Mouse (Mus musculus): ENCODE measurements around the gene Nans.

The Nans gene

DNA sequence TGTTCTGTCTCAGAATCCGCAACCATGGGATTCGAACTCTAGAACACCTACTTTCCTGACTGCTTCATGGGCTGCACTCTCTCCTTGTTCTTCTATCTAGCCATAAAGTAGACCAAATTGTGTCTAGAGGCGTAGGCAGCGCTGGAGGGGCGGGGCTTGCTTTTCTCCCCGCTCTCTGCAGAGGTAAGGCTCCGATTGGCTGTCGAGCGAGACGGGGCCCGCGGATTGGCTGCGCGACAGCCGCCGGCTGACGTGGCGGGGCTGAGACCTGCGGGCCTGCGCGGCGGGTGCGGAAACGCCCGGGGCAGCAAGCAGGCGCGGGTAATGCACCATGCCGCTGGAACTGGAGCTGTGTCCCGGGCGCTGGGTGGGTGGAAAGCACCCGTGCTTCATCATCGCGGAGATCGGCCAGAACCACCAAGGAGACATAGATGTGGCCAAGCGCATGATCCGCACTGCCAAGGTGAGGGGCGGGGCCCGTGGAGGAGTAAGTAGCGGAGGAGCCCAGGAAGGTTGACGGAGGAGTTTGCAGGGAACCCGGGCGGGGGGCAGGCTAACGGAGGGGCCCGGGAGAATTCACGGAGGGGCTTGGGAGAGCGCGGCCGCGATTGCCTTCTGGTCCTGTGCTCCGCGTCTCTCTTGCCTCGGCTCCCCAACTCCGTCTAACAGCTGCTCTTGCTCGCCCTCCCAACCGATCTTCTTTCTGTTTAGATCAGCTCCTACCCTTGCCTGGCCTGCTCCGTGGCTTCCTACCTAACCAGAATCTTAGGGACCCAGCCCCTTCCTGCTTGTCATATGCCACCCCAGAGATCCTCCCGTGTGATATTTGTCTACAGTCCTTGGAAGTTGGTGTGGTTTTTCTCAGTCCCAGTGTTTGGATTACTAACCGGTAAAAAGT lies at the start of gene Nans:
Nans (plus strand) TSS at position 221 of the 898 bp plus-strand sequence.
- DNase-seq (ENCODE audit: low spot score in 2 of 2): peak; percentile 94 to 95

DNA sequence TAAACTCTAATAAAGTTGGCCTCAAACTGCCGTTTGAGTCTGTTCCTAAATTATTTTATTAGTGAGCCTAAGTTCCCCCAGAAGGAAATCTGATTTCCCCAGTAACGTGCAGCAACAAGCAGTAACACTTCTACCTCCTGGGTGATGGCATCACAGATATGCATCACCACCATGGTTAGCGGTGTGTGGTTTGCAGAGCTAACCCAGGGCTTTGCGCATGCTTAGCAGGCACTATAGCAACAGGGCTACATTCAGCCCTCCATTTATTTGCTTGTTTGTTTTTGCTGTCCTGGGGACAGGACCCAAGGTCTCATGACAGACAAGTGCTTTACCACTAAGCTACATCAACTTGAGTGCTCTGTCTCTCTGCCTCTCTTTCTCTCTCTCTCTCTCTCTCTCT lies 46.5 kb upstream of the Nans start:
- DNase-seq (ENCODE audit: low spot score in 2 of 2): no peak

DNA sequence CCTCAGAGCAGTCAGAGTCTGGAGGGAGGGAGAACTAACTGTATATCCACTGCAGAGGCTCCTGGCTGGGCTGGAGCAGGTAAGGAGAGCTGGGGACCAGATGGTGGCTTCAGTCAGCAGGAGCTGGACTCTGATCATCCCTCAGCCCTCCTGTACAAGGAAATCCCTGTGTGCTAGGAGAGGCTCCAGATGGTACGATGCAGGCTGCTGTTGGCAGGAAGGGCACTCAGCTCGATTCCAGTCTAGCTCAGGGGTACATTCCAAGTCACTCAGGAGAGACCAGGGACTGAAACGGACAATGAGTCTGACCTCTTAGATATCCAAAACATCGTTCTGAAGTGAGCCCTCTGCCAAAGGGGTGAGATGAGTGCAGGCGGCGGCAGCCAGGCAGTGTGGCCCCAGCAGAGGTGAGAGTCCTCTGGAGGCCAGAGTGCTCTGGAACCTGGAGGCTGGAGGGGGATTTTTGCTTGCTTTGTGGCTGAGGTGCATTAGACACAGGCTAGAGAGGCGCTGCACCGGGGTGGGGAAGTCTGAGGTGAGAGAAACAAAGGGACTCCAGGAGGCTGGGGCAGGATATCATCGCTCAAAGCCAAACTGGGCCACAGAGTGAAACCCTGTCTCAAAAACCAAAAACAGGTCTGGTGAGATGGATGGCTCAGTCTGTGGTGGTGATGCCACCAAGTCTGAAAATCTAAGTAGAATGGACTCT lies 43.7 kb upstream of the Nans start:
- DNase-seq (ENCODE audit: low spot score in 2 of 2): no peak

DNA sequence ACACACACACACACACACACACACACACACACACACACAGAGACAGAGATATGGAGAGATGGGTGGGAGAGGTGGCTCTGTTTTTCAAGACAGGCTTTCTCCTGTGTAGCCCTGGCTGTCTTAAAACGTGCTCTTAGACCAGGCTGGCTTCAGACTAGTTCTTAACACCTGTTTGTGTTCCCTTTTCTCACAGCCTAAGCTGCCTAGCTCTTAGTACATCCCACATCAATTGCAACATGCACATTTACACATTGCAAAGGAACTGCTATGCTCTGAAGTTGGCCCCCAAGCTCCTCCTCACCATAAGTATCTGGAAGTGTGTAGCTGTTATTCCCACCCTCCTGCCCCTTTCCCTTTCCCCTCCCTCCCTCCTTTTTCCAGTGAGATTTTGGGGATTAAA lies 41.6 kb upstream of the Nans start:
- DNase-seq (ENCODE audit: low spot score in 2 of 2): no peak

DNA sequence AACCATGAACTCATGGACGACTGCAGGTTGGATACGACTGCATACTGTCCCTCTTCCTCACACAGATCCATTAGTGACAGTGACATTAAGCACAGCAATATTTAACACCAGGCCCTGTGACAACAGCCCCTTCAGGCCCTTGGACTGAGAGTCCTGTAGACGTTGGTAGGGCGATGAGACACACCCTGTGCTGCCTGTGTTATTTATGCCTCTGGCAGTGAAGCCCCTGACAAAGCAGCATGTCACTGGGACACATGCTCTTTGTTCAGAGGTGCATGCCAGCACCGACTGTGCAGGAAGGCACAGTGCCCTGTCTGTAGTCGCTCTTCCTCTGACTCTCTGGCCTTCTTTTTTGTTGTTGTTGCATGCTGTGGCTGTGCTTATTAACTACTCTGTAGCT lies 40.2 kb upstream of the Nans start:
- no peak for DNase-seq (ENCODE audit: low spot score in 2 of 2)

DNA sequence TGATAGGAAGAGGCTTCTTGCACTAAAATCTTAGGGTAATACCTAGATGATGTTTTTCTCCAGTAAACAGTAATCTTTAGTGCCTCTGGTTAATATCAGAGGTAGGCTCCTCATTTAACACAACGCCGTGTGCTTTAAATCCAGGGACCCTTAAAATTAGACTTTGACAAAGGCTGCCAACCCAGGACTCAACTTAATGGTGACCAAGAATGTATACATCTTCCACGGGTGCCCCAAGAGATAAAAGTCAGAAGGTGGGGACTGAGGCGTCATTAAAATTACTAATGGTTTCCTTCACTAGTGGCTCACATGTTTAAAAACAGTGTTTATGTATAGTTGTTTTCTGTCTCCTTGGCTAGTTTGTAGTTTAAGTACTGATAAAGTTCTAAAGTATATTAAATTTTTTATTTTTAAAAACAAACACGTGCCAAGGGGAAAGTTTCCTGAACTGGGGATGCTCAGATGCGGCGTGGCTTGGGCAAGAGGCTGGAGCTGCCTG lies 39.0 kb upstream of the Nans start:
- no peak for DNase-seq (ENCODE audit: low spot score in 2 of 2)

DNA sequence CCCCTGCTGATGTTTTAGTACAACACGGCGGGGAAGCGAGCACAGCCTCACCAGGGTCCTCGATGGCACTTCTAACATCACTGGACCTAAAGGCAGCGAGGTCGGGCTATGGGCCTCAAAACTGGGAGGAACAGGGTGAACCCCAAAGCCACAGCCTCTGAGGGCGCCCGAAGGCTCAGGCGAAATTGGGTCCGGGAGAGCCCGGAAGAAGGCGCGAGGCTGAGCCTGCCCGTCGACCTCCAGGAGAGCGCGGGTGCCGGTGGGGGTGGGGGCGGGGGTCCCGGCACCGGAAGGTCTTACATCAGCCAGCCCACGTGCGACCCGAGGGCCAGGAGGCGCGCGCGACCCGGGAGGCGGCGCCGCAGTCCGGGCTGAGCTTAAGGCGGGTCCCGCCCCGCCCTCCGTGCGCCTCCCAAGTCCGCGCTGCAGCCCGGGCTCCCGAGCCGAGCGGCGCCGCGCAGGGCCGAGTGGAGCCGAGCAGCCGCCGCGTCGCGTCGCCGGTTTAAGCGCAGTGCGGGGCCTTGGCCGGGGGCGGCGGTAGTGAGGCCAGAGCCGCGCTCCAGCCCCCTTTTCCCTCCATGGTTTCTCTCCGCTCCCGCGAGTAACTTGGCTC lies 38.4 kb upstream of the Nans start, which contains the start of gene Anp32b:
Anp32b (plus strand) TSS at position 384 of the 613 bp plus-strand sequence.
- DNase-seq (ENCODE audit: low spot score in 2 of 2): peak; percentile 91 to 92

DNA sequence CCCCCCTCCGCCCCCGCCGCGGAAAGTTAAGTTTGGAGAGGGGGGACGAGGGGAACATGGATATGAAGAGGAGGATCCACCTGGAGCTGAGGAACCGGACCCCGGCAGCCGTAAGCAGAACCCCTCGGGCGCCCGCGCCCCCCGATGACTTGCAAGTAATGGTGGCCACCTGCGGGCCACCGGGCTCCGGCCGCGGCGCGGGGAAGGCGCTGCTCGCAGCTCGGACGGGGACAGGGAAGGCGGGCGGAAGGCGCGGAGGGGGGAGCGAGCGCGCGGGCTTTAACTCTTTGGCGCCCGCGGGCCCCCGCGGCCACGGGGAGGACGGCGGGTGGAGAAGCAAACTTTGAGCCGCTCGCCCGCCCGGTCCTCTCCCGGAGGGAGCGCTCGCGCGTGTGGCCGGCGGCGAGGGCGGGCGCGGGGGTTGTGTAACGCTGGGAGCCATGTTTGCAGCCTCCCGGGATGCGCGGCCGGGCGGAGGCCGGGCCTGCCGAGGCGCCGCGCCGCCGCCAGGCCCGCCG lies 37.7 kb upstream of the Nans start:
- peak; percentile 68 to 74 for DNase-seq (ENCODE audit: low spot score in 2 of 2)

DNA sequence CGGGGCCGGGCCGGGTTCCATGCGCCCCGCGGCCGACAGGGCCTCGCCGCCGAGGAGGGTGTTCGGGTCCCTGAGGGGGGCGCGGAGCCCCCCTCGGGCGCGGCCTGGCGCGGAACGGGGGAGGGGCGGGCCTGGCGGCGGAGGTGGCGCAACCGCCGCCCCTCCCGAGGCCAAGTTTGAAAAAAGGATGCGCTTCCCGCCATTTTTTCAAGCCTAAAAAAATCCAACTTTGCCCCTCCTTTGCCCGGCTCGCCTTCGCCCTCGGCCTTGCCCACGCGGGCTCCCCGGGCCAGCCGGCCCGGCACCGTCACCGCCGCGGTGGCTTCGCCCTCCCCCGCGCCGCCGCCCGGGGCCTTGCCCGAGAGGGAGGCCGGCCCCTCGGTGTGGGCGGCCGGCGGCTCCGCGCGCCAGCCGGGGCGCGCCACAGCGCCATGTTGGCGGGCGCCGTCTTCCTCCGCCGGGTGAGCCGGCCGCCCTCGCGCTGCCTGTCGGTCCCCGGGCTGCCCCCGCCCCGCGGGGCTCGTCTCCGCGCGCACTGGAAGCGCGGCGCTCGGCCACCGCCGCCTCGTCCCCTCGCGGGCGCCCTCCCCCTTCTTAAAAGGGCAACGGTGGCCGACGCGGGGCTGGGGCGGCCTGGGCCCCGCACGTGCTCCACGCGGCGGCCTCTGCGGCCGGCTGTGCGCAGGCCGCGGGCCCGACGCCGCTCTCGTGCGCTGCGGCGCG lies 37.1 kb upstream of the Nans start:
- peak; percentile 75 to 77 for DNase-seq (ENCODE audit: low spot score in 2 of 2)

DNA sequence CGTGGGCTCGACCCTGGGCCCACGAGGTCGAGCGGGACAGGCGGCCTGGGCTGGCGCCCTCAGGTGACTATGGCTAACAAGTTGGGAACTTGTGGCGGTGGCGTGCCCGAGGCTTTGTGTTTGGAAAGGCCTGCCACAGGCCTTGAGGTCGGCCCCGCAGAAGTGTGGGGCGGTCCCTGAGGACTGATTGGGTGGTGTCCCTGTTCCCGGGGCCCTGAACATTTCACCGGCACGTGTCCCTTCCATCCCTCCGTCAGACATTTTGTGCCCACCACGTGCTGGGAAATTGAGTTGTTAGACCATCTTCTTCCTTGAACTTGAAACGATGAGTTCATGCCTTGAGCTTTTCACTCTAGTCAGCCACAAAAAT lies 36.6 kb upstream of the Nans start:
- DNase-seq (ENCODE audit: low spot score in 2 of 2): peak; percentile 49 to 62

DNA sequence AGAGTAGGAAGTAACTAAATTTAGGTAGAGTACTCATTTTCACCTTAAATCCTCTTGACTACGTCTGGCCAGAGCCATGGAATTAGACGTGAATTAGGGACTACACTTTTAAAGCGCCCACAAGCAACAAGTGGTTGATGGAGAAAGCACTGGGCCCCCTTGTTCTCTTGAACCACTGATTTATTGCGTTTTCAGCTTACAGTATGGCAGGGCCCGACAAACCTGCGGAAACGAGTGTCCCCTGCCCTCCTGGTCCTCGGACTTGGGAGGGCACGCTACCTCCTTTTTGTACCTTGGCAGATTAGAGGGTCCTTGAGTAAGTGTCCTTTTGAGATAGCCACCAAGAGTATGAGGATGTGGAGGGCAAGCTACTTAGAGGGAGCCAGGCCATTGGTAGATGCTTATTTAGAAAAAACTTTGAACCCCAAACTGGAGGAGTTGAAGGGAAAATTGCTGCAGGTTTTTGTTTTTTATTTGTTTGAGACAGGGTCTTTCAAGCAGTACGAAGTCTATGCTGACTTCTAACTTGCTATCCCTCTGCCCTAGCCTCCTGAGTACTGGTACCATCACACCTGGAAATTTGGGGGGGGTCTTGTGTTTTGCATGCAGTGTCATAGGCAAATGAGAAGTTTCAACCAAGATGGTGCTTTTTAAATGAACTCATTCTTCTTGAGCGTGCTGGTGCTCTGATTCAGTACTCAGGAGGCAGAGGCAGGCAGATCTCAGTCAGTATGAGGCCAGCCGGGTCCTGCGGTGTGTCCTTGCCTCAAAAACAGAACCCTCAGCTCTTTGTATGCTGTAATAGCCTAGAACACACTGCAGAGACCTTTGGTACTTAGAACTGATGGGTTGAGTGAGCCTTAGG lies 36.0 kb upstream of the Nans start:
- no peak for DNase-seq (ENCODE audit: low spot score in 2 of 2)

DNA sequence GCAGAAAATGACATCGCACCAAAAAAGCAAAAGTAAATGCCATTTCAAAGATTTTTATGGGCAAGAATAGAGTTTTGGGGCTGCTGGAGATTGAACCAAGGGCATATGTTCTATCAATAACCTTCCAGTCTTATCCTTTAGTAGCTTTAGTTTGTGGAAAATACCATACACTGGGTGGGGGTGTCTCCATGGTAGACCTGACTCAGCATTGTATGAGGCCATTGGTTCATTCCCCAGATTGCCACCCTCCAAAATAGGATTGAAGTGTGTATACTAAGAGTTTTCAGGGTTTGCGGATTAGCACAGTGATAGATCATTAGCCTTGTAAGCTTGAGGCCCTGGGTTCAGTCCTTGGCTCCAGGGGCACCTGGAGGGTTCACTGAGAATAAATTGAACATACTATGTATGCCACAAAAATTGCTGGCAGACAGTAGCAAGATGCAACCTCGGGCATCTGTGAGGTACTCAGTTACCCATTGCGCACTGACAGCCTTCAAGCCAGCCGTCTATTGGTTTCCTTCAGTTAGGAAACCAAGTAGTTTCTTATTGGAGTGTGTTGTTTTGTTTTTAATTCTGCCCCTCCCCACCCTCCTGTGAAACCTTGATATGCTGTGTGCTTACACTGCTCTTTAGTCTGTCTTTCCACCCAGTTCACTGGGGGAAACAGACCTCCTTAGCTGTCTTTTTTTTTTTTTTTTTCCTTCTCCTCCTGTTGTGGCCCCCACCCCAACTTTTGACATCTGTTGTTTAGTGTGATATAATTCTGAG lies 34.8 kb upstream of the Nans start:
- no peak for DNase-seq (ENCODE audit: low spot score in 2 of 2)

DNA sequence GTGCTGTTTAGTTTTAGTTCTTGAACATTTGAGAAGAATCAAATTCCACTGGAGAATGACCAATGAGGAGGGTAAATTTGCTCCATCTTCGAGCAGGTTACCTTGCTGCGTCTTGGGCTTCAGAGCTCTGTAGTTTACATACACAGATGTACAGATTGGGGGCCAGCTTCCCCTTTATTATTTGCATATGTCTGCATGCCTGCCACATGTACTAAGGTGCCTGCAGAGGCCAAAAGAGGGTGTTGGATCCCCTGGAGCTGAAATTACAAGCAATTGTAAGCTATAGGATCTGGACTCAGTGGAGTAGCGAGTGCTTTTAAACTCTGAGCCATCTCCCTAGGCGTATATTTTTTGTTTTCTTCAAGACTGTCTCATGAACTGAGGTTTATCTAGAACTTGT lies 32.3 kb upstream of the Nans start:
- no peak for DNase-seq (ENCODE audit: low spot score in 2 of 2)

DNA sequence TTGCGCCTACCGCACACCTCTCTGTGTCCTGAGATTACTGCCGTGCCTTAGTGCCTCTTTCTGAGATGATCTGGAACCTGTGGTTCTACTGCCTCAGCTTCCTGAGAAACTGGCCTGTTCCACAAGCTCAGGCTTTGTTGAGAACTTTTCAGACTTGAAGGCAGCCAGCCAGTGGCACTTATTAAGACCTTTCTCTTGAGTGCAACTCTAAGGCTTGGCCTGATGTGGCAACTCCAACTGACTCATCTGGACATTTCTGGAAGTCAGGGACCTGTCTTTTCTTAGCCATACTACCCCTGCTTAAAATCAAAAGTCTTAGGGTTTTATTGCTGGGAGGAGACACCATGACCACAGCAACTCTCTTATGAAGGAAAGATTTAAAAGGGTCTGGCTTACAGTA lies 31.9 kb upstream of the Nans start:
- no peak for DNase-seq (ENCODE audit: low spot score in 2 of 2)

DNA sequence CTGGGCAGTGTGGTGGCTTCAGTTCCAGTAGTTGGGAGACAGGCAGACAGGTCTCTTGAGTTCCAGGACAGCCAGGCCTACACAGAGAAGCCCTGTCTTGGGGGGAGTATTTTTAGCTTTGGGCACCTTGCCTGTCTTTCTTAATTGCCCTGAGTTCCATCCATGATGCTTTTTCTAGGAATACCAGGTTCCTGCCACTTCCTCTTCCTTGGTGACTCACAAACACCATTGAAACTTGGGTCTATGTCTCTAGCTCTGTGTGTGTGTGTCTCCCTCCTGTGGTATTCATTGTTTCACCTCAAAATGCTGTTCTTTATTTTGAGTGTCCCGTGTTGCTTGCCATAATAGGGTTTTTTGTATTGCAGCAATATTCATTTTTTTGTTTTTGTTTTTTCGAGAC lies 30.6 kb upstream of the Nans start:
- DNase-seq (ENCODE audit: low spot score in 2 of 2): no peak

DNA sequence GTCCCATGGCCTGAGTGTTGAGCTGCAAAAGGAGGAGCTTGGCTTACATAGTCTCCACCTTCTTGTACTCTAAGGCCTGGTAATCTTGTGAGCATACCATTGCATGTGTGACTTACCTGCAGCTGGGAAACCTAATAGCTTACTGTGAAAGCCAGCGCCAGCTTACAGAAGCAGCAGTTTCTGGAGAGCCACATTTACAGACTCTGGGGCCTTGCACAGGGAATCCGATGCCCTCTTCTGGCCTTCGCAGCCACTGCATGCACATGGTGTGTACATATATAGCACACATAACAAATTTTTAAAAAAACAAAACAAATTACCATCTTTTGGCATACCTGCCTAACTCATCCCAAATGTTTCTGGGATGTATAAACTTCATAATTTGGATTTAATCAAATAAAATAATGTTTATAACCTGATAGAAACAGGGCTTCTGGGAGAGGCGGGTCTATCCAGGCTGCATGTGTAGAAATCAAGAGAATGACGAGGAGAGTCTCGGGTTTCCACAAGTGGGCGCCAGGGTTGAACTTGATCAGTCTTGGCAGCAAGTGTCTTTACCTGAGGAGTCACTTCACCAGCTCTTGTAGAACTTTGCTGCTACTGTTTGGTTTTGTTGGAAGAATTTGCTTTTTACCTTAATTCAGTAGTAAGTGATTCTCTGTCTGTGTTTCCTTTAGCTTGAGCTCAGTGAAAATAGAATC lies 25.8 kb upstream of the Nans start:
- no peak for DNase-seq (ENCODE audit: low spot score in 2 of 2)

DNA sequence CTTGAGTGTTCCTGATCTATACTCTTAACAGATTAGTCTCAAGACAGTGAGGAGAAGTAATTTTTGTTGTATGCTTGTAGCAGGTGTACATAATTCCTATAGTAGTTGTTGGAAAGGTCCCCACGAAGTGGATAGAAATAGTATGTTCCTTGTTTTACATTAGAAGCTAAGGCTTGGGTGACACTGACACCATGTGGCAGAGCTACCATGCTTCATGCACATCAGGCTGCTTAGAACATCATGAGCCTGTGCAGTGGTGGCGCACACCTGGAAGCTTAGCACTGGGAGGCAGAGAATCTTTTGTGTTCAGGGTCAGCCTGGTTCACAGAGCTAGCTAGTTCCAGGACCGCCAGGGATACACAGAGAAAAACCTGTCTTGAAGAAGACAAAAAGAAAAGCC lies 23.3 kb upstream of the Nans start:
- DNase-seq (ENCODE audit: low spot score in 2 of 2): no peak

DNA sequence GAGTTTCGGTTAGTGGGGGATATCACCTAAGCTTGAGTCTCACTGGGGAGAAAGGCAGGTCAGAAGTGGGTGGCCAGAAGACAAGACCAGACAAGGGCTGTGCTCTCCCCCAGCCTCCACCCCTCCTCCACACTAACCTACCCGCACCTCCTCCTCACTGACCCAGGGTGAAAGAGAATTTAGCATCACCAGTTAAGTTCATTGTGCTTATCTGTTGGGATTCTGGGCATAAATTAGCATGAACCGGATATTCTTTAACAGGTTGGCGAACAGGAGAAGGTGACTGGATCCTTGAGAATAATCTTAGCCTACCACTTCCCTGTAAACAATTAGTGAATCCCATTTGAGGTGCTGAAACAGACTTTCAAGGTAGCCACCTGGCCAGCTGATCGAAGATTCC lies 13.9 kb upstream of the Nans start:
- DNase-seq (ENCODE audit: low spot score in 2 of 2): no peak

DNA sequence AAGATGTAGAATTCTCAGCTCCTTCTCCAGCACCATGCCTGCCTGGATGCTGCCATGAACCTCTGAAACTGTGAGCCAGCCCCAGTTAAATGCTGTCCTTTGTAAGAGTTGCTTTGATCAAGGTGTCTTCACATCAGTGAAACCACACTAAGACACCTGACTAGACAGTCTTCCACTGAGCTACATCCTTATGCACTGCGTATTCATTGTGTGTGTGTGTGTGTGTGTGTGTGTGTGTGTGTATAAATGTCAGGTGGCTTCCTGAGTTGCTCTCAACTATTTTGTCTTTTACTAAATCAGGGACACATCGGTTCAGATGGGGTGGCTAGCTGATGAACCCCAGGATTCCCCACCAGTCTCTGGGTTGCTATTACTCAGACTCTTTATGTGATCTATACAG lies 10.0 kb upstream of the Nans start:
- DNase-seq (ENCODE audit: low spot score in 2 of 2): no peak
